Mouse (Mus musculus): Measurements from ENCODE around the gene Elmod1. TPM values are rescaled to one million over a fixed set of nuclear protein-coding genes. Genes with fewer than 3 reads are reported as not detected.
A peak's percentile ranks its signal among the peaks of the same experiment; 100 is the strongest.

Gene Elmod1
- polyA plus RNA-seq, 1 experiment from 2014 or later: 4.5 TPM

DNA sequence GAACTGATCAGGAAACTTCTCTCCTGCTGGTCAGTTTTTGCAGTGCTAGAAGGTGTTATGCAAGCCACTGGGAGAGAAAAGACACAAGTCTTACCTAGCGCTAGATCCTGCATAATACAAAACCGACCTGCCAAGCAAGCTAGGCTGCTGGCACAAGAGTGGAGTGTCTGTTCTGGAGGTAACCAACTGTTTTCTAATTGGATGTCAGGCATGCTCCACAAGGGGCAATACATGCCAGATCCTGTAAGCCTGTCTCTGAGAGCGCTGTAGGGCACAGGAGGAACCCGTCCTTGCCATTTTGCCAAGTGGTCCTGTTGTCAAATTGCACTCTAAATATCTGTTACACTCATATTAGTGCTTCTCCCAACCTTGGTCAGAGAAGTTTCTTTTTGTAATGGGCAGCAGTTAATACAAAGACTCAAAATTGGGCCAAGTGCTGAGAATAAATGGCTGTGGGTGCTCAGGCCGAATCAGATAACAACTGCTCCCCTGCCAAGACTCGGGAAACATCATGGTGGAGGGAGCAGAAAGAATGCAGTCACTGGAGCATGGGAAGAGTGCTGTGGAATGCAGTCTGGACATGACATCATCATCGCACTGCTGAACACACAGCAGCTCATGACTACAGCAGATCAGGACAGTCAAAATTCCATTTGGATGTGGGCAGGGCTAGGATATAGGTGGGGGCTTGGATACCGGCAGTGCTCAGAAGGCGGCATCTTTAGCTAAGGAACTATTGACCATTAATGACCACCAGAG, 7.3 kb downstream of the Elmod1 start:
- WGBS: 53% methylated on average over 9 of the region's 9 CpGs
- Histone ChIP-seq H3K36me3 (no peaks in the 10 kb centered on the region), H3K4me3 (replicated peaks) (no peak overlapping the region), H3K4me1 (no peaks in the 10 kb centered on the region), H3K4me2 (replicated peaks) (no peak overlapping the region), H3K27ac (replicated peaks) (peak overlapping the region; percentile 28; the same call in 1 of the 2 replicates), H3K9ac (no peak overlapping the region), H3K9me3 (replicated peaks) (no peaks in the 10 kb centered on the region), H3K27me3 (peaks cover under 1% of the 10 kb centered on the region; the same call in 1 of the 2 replicates)
- ATAC-seq (ENCODE audit: insufficient number of reproducible peaks, low FRiP score, low TSS enrichment, low read depth): no peak

DNA sequence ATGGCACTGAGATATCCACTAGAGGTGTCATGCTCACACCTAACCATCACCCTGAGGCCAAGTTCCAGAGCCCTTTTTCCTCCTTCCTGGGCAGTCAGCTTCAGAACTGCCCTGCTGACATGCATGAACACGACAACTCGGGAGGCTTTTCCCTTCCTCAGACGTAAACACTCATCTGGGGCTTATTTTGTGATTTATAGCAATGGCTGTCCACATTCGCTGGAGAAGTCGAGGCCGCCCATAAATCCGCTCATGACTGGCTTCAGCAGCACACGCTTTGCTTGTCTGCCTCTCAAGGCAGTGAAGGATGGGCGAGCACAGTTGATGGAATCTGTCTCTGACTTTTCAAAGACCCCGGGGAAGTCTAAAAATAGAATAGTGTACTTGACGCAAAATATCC, 18.1 kb downstream of the Elmod1 start:
- no peaks in the 10 kb centered on the region for H3K36me3 ChIP-seq
- H3K4me1 ChIP-seq: no peaks in the 10 kb centered on the region
- H3K27ac ChIP-seq (replicated peaks): no peak overlapping the region
- no peaks in the 10 kb centered on the region for H3K9me3 ChIP-seq (replicated peaks)
- no peaks in the 10 kb centered on the region for H3K27me3 ChIP-seq
- WGBS: 73% methylated on average over 11 of the region's 11 CpGs
- ATAC-seq (ENCODE audit: insufficient number of reproducible peaks, low FRiP score, low TSS enrichment, low read depth): no peak
- H3K9ac ChIP-seq: no peak overlapping the region
- no peak overlapping the region for H3K4me3 ChIP-seq (replicated peaks)
- H3K4me2 ChIP-seq (replicated peaks): no peak overlapping the region

DNA sequence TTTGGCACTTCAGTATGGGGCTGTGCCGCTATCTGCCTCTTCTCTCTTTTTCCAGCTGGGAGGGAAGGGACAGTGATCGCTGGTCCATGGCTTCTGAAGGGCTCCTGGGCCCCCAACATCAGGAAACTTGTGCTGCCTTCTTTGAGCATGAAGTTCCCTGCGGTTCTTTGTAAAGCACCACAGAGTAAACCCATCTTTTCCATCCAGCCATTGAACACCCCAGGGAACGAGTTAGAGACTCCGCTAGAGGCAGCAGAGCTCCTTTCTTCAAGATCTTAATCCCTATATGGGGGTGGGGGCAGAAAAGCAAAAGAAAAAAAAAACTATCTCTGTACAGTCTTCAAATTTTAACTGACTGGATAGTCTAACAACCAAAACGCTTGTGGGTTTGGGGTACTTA, 20.2 kb downstream of the Elmod1 start:
- H3K4me3 ChIP-seq (replicated peaks): no peak overlapping the region
- no peak overlapping the region for H3K9ac ChIP-seq
- no peak overlapping the region for H3K4me2 ChIP-seq (replicated peaks)
- H3K36me3 ChIP-seq: no peaks in the 10 kb centered on the region
- H3K9me3 ChIP-seq (replicated peaks): no peaks in the 10 kb centered on the region
- 18% methylated on average over 6 of the region's 6 CpGs for WGBS
- no peak for ATAC-seq (ENCODE audit: insufficient number of reproducible peaks, low FRiP score, low TSS enrichment, low read depth)
- no peaks in the 10 kb centered on the region for H3K27me3 ChIP-seq
- H3K4me1 ChIP-seq: no peaks in the 10 kb centered on the region
- H3K27ac ChIP-seq (replicated peaks): no peak overlapping the region

DNA sequence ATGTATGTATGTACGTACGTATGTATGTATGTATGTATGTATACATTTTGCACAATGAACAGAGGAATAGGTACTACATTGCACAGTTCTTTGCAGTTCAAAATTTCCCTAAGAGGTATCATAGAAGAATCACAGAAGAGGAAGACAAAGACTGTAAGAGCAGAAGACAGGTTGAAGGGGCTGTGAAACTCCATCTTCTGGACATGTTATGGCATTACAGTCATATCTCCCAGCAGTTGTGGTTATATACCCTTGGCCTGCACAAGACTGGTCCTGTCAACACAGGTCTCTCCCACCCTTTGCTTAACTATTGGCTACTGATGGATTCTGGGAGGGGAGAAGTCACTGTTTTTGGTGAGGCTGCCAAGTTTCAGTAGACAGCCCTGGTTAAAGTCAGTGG, 27.6 kb downstream of the Elmod1 start:
- no peak overlapping the region for H3K4me2 ChIP-seq (replicated peaks)
- no peaks in the 10 kb centered on the region for H3K27me3 ChIP-seq
- H3K9me3 ChIP-seq (replicated peaks): no peaks in the 10 kb centered on the region
- no peak for ATAC-seq (ENCODE audit: insufficient number of reproducible peaks, low FRiP score, low TSS enrichment, low read depth)
- 97% methylated on average over 2 of the region's 2 CpGs for WGBS
- no peak overlapping the region for H3K9ac ChIP-seq
- no peaks in the 10 kb centered on the region for H3K36me3 ChIP-seq
- no peaks in the 10 kb centered on the region for H3K4me1 ChIP-seq
- H3K4me3 ChIP-seq (replicated peaks): no peak overlapping the region
- H3K27ac ChIP-seq (replicated peaks): no peak overlapping the region

DNA sequence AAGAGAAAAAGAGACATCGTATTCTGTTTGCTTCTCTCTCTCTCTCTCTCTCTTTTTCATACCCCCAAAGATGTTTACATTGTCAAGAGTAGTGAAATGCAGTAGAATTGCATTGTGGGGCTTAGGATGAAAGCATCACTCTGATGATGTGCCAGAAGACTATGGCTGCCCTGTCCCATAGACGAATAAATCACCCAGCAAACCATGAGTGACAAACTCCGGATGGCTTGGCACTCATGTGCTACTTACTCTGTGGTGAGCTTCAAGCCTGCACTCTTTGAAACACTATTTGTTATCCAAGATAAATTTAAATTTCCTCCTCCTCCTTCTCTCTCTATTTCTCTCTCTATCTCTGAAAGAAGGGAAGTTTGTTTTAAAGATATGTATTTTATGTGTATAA, 36.5 kb downstream of the Elmod1 start:
- H3K4me3 ChIP-seq (replicated peaks): no peak overlapping the region
- 71% methylated on average over 3 of the region's 3 CpGs for WGBS

DNA sequence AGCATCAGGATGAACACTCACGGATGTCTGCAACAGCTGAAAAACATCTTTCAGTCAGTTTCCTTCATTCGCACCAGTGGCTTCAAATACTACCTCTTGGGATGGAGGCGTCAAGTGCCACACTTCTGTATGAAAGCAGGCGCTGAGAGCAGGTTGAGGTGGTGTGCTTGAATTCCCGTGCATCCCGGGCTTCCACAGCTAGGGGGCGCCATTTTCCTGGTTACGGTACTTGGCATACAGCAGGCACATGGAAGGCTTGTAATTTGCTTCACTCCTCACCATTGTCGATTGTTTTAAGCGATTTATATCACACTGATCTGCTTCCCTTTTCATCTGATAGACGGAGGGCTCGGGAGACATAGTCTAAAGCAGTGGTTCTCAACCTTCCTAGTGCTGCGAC, 40.9 kb downstream of the Elmod1 start:
- no peaks in the 10 kb centered on the region for H3K9me3 ChIP-seq (replicated peaks)
- peaks cover 10% of the 10 kb centered on the region; the same call in 1 of the 2 replicates for H3K4me1 ChIP-seq
- no peaks in the 10 kb centered on the region for H3K27me3 ChIP-seq
- H3K4me3 ChIP-seq (replicated peaks): no peak overlapping the region
- no peak overlapping the region for H3K9ac ChIP-seq
- WGBS: 61% methylated on average over 13 of the region's 13 CpGs
- ATAC-seq (ENCODE audit: insufficient number of reproducible peaks, low FRiP score, low TSS enrichment, low read depth): no peak
- no peaks in the 10 kb centered on the region for H3K36me3 ChIP-seq
- no peak overlapping the region for H3K27ac ChIP-seq (replicated peaks)
- no peak overlapping the region for H3K4me2 ChIP-seq (replicated peaks)

More for the DNA sequence above, 36.5 kb downstream of the Elmod1 start:
- no peak overlapping the region for H3K4me2 ChIP-seq (replicated peaks)
- H3K36me3 ChIP-seq: no peaks in the 10 kb centered on the region
- ATAC-seq (ENCODE audit: insufficient number of reproducible peaks, low FRiP score, low TSS enrichment, low read depth): no peak
- H3K27me3 ChIP-seq: no peaks in the 10 kb centered on the region
- H3K4me1 ChIP-seq: no peaks in the 10 kb centered on the region
- no peak overlapping the region for H3K27ac ChIP-seq (replicated peaks)
- no peaks in the 10 kb centered on the region for H3K9me3 ChIP-seq (replicated peaks)
- H3K9ac ChIP-seq: no peak overlapping the region

DNA sequence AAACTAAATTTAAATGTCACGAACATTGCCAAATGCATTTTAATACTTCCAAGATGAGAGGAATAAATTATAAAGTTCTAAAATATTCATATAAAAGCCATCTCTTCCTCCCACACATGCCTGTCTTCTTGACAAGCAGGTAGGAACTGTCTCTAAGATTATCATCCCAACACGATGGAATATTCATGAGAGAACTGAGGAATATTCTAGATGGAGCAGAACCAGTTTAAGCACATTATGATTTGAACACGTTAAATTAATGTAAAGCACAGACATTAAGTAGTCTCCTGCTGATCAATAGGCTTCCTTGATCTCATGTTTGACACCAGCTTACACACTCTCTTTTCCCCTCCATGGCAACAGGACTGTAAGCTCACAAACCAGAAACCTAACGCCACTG, 41.7 kb downstream of the Elmod1 start:
- Histone ChIP-seq H3K9me3 (replicated peaks) (no peaks in the 10 kb centered on the region), H3K4me1 (peaks cover 10% of the 10 kb centered on the region; the same call in 1 of the 2 replicates), H3K9ac (no peak overlapping the region), H3K4me3 (replicated peaks) (no peak overlapping the region), H3K27ac (replicated peaks) (no peak overlapping the region), H3K4me2 (replicated peaks) (no peak overlapping the region), H3K36me3 (no peaks in the 10 kb centered on the region), H3K27me3 (no peaks in the 10 kb centered on the region)
- WGBS: 71% methylated on average over 4 of the region's 4 CpGs
- ATAC-seq (ENCODE audit: insufficient number of reproducible peaks, low FRiP score, low TSS enrichment, low read depth): no peak

DNA sequence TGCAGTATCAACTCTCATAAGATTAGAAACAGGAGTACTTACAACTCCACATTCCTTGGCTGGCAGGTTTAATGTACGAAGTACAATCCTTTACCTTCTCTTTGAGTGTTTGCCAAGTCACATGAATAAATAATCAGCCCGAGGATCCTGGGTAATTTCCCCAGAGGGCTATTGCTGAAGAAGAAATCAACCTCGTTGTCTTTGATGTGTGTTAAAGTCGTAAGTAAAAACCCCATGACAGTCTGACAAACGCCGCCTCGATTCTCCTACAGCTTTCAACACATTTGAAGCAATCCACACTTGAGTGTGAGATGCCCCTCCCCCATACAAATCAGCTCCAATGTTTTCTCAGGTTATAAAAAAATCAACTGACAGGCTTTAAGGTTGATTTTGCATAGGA, 44.2 kb downstream of the Elmod1 start:
- Histone ChIP-seq H3K36me3 (no peaks in the 10 kb centered on the region), H3K4me1 (peaks cover 10% of the 10 kb centered on the region; the same call in 1 of the 2 replicates), H3K27ac (replicated peaks) (no peak overlapping the region), H3K9ac (no peak overlapping the region), H3K27me3 (no peaks in the 10 kb centered on the region), H3K4me3 (replicated peaks) (no peak overlapping the region), H3K9me3 (replicated peaks) (no peaks in the 10 kb centered on the region), H3K4me2 (replicated peaks) (no peak overlapping the region)
- ATAC-seq (ENCODE audit: insufficient number of reproducible peaks, low FRiP score, low TSS enrichment, low read depth): no peak
- WGBS: 20% methylated on average over 7 of the region's 7 CpGs

DNA sequence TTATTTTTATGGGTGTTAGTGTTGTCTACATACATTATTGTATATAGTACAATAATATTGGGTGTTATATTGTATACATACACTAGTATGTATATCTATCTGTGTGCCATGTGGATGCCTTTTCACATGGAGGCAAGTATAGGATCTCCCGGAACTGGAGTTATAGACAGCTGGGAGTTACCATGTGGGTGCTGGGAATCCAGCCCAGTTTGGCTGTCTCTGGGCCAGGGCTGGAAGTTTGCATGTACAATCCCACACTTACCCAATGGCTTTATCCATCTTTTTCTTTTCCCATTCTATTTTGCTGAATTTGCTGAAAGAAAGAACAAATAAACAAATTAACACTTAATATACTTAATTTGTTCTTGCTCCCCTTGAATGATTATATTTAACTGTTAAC, 54.0 kb downstream of the Elmod1 start:
- H3K4me3 ChIP-seq (replicated peaks): no peak overlapping the region
- no peaks in the 10 kb centered on the region for H3K27me3 ChIP-seq
- no peak overlapping the region for H3K27ac ChIP-seq (replicated peaks)
- ATAC-seq (ENCODE audit: insufficient number of reproducible peaks, low FRiP score, low TSS enrichment, low read depth): no peak
- no peaks in the 10 kb centered on the region for H3K4me1 ChIP-seq
- H3K4me2 ChIP-seq (replicated peaks): no peak overlapping the region
- H3K9me3 ChIP-seq (replicated peaks): no peaks in the 10 kb centered on the region
- no peaks in the 10 kb centered on the region for H3K36me3 ChIP-seq
- WGBS: 93% methylated on average over 1 of the region's 1 CpGs
- no peak overlapping the region for H3K9ac ChIP-seq

DNA sequence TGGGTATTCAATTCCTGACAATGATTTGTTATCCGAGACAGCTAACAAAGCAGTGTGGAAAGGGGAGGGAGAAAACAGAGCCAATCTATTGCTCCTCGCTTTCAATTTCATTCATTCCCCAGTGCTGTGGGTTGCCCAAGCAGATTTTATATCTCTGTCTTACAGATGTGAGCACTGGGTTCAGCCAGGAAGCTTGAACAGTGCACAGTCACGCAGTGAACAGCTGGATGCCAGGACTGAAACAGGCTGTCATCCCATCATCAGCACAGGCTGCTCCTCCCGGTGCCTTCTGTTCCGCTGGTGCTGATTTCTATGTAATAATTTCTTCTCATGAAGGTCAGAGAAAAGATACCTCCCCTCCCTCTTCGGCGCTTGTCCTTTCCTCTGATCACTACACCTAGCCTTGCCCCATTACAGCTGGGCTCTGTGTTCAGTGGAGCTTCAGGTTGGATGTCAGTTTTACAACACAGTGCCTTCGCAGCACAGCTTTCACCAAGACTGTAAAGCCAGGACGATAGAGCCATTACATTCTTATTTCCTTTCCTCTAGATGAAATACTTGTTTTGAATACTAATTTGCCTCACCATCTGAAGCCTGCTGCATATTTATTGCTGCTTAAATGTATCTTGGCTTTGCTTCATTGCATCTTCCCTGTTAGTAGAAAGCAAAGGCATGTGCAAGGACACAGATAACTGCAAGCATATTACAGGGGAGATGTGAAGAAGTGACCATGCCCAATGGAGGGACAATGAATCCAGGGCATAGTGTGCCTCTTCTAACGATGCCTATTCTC, 59.0 kb downstream of the Elmod1 start:
- no peaks in the 10 kb centered on the region for H3K36me3 ChIP-seq
- no peak overlapping the region for H3K4me3 ChIP-seq (replicated peaks)
- no peak for ATAC-seq (ENCODE audit: insufficient number of reproducible peaks, low FRiP score, low TSS enrichment, low read depth)
- WGBS: 57% methylated on average over 10 of the region's 10 CpGs
- no peak overlapping the region for H3K27ac ChIP-seq (replicated peaks)
- no peaks in the 10 kb centered on the region for H3K4me1 ChIP-seq
- no peaks in the 10 kb centered on the region for H3K9me3 ChIP-seq (replicated peaks)
- no peak overlapping the region for H3K9ac ChIP-seq
- H3K4me2 ChIP-seq (replicated peaks): no peak overlapping the region
- no peaks in the 10 kb centered on the region for H3K27me3 ChIP-seq

DNA sequence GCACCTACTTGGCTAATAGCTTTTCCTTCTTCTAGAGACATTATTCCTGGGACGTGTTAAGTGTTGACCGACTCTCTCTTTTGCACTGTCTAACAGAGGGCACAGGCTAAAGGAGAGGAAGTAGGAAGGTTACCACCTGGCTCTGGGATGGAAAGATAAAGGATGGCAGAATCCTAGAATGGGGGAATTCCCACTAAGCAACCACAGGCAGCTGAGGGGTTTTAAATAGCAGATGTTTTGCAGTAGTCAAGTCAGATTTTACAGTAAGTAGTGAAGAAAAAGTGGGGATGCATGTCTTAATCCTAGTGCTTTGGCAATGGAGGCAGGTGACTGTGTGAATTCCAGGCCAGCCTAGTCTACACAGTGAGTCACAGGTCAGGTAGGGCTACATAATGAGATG, 64.3 kb downstream of the Elmod1 start:
- no peak overlapping the region for H3K4me2 ChIP-seq (replicated peaks)
- no peaks in the 10 kb centered on the region for H3K27me3 ChIP-seq
- no peaks in the 10 kb centered on the region for H3K9me3 ChIP-seq (replicated peaks)
- H3K4me1 ChIP-seq: no peaks in the 10 kb centered on the region
- no peak overlapping the region for H3K4me3 ChIP-seq (replicated peaks)
- H3K9ac ChIP-seq: no peak overlapping the region
- no peak overlapping the region for H3K27ac ChIP-seq (replicated peaks)
- WGBS: 83% methylated on average over 2 of the region's 2 CpGs
- H3K36me3 ChIP-seq: no peaks in the 10 kb centered on the region
- no peak for ATAC-seq (ENCODE audit: insufficient number of reproducible peaks, low FRiP score, low TSS enrichment, low read depth)
